ENCODE assay signal across 14 mouse cellular contexts in the genomic region with DNA sequence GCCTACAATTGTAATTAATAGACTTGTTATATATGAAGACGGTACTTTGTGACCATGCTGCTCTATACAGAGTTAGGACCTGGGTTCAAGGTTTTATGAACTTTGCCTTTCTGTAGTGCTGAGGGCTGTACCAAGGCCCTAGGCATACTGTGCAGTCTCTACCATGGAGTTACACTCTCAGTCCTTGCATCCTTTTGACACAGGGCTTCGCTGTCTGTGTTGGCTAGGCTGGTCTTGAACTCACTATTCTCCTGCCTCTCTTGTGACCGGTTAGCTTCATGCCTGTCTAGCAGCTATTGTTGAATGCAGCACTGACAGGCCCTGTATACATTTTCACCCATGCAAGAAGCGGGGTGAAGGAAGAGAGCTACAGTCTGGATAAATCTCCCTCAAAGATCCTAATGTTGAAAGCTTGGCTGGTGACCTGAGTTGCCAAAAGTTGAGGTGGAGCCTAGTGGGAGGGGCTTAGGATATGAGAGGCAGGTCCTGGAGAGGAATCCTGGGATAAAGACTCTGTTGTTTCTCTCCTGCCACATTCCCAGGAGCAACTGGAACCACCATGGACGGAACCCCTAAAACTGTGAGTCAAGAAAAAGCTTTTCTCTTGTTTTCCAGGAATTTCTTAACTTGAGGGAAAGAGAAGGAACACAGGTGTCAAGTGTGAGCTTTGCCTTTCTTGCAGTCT. TPM values are rescaled to one million over a fixed set of nuclear protein-coding genes. Genes with fewer than 3 reads are reported as not detected.
DNase-seq lines count a peak whose midpoint lies in the region.
"Had no signal": no experiment of that assay in that cellular context is flagged by ENCODE, and none has a peak within 500 bp of the region (broad histone marks: within the 10 kb centered on the region; RNA-seq: fewer than 3 reads in every experiment).

No protein-coding gene starts in this region.

- intact Hi-C loops in heart, postnatal 10 days (cut with DNase I): no loop called here

- DNase-seq in heart, adult 11 months: peak; percentile 67
- DNase-seq in heart, postnatal 10 days: no peak
- DNase-seq in ES-CJ7 (ENCODE audit: low read depth, low spot score): peak; percentile 62
- DNase-seq in ZHBTc4 (ENCODE audit: low read depth, low spot score): peak; percentile 44
- DNase-seq in adrenal gland, postnatal 14 days: no peak
- DNase-seq: adrenal gland, adult 2 months; adrenal gland, postnatal 10 days; adrenal gland, postnatal 36 days; B cell, adult 2 months; cerebellum, adult 11-12 months; cerebellum, adult 2 months; cerebellum, adult 9-10 months; cerebellum, postnatal 10 days; cerebellum, postnatal 25 days had no signal

RNA-seq across cellular contexts. Expression of gene Hscb, which starts 8.4 kb away (rescaled TPM):
- total RNA-seq in heart, postnatal 10 days (2021): 10 to 100 TPM; 13.7 to 18.9 TPM
- 20.0 and 23.0 TPM in 2 replicates for total RNA-seq in adrenal gland, postnatal 14 days (2021)

RNA-seq across cellular contexts. Expression of gene Chek2, which starts 8.6 kb away (rescaled TPM):
- total RNA-seq in heart, postnatal 10 days (2021): 1 to 10 TPM; 5.7 to 7.0 TPM
- total RNA-seq in adrenal gland, postnatal 14 days (2021): 5.9 and 6.0 TPM in 2 replicates

RNA-seq across cellular contexts. Expression of gene Ulk1, which starts 21.3 kb away (rescaled TPM):
- total RNA-seq in heart, postnatal 10 days (2021): 10 to 100 TPM; 70.5 to 75.6 TPM
- 49.0 and 50.7 TPM in 2 replicates for total RNA-seq in adrenal gland, postnatal 14 days (2021)

RNA-seq across cellular contexts. Expression of gene Ttc28, which starts 48.4 kb away (rescaled TPM):
- total RNA-seq in heart, postnatal 10 days (2021): 10 to 100 TPM; 26.7 to 29.3 TPM
- total RNA-seq in adrenal gland, postnatal 14 days (2021): 25.5 and 32.5 TPM in 2 replicates

RNA-seq across cellular contexts. Expression of gene Pus1, which starts 50.7 kb away (rescaled TPM):
- 10 to 100 TPM; 19.3 to 23.8 TPM for total RNA-seq in heart, postnatal 10 days (2021)
- 38.5 and 45.8 TPM in 2 replicates for total RNA-seq in adrenal gland, postnatal 14 days (2021)

Comparison
In these comparisons a context has a peak if more than half of its experiments do, and no peak if none do; other contexts are left out.
1. DNase-seq: peak in heart, adult 11 months (single experiment), ES-CJ7 (single experiment) and ZHBTc4 (single experiment); none in heart, postnatal 10 days (0 of 2) and adrenal gland, postnatal 14 days (single experiment).